Mouse (Mus musculus) granulocyte monocyte progenitor cell, adult 5-6 weeks (primary cell): ENCODE data around the gene Uts2b. TPM values are rescaled to one million over a fixed set of nuclear protein-coding genes. Genes with fewer than 3 reads are reported as not detected.

ENCODE experiments used
- ATAC-seq: replicated peaks from 2 replicates; pipeline ENCODE4 v1.8.0; 2016; ENCODE audit warnings: mild to moderate bottlenecking, moderate TSS enrichment, inconsistent platforms; ENCODE audit not compliant: poor library complexity, severe bottlenecking
- total RNA-seq, 2 experiments: library from RNA; stranded (forward) in 1 of 2; stranded (reverse) in 1 of 2; fragments of 200-712, 200-1000 nt in 1 of 2; fragments of >200 nt in 1 of 2; fragmentation: Nextera tagmentation in 1 of 2; gene quantifications; 2 replicates each; pipeline ENCODE4 v1.2.3; 2014 to 2017

Uts2b gene
- not detected in 2 replicates for total RNA-seq (2014; fragmentation: Nextera tagmentation)
- total RNA-seq (2017): not detected in 2 replicates

DNA sequence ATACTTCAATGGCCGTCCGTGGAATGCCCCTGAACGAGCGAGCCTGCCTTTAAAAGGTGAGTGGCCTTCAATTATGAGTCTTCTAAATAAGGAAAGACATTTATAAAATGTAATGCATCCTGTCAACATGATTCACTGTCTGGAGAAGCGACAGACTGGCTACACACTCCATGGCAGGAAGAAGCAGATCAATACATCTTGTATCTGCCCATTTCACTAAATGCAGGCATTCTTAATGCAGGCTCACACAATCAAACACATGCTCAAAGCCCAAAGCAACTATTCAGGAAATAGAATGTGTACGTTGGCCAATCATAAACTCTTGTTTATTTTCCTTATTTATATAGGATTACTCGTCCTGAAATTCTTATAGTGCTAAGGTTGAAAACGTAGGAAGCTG is at the start of gene Uts2b:
TSS of gene Uts2b (minus strand) at position 49 of the 400 bp plus-strand sequence.
- ATAC-seq: no peak

DNA sequence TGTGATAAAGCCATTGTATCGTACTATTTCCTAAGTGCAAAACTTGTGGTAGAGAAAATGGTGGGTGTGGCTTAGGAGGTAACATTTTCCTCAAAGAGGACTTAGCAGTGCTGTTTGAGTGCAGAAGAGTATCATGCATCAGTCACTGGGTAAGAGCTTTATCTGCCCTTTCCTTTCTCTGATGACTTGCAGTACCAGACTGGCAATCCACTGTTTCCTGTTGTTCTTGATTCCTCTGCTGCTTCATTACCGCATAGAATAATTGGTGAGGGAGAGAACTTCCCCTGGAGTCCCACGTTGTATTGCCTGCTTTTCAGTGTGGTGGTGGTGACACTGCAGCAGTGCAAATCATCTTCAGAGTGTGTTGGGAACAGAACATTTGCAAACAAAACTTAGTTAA is 47.6 kb upstream of the Uts2b start:
- 0 out of 2 replicates have a peak, but pooled peaks have one; percentile 12 for ATAC-seq

DNA sequence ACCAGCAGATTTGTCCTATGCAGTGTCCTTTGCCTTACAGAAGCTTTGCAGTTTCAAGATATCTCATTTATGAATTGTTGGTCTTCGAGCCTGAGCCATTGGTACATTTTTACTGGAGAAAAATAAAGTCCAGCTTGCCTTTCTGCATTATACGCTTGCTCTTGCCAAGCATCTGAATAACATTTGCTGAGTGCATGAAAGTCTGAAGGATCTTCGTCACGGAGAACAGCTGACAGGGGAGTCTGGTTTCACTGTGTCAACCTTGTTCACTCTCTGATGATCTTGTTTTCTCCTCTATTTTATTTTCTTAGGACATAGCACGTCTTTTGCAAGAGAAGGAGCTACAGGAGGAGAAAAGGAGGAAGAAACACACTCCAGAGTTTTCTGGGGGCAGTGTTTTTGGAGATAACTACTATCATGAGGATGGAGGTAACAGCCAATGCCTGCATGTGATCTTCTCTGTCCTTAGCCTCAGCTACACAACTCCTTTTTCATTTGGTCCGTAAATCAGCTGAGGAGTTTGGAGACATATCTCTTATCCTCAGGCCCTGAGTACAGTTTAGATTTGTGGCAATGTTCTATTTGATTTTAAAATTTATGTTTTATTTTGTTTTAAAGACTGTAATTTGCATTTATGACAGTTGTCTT is 47.0 kb upstream of the Uts2b start:
- ATAC-seq: no peak

DNA sequence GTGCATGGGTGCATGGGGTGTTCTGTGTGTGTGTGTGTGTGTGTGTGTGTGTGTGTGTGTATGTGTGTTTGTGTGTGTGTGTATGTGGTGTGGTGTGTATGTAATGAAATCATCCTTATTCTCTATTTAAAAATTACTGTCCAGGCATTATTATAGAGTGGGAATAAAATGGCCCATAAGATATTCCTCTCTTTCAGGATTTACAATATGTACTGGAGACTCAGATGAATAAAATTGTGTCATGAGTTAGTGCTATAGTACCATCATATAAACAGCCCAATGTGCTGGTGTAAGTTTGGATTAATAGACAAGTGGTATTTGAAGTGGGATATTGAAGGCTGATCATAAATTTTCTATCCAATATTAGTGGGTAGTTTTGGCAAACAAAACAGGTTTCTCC is 34.1 kb upstream of the Uts2b start:
- no peak for ATAC-seq

DNA sequence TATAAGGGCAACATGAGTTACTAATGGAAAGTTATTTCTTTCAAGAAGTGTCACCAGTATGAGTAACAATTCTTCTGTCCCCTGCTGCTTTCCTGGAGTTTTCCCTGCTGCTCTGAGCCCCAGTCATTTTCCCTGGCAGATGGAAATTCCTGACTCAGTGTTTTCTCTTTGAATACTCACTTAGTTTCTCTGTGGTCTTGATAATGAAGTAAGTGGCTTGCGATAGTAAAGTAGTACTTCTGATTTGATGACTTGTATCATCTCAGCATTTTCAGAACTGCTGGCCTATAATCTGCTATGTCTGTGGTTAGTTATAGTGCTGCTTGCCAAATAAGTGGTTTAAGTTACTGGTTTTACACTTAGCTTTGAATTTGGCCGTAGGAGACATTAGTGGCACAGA is 31.5 kb upstream of the Uts2b start:
- no peak for ATAC-seq

DNA sequence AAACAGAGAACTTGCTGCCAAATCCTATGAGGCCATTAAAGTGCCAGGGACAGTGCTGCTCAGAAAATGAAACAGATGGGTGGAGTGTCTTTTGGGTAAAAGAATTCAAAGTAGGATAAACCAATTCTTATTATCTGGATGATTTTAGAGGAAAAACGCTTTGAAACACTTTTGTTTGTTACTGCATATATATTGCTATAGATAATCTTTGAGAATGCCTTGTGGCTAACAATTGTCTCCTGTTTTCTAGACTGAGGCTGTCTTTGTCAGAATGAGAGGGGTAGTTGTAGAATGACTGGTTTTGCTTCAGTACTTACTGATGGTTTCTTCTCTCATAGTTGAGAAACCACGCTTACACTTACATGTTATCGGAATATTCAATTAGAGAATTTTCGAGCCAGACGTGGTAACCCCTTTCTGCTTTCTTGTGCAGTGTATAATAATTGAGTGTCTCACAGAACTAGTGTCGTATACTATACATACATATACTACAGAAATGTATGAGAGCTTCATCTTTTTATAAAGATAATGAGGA is 29.7 kb upstream of the Uts2b start:
- ATAC-seq: no peak

DNA sequence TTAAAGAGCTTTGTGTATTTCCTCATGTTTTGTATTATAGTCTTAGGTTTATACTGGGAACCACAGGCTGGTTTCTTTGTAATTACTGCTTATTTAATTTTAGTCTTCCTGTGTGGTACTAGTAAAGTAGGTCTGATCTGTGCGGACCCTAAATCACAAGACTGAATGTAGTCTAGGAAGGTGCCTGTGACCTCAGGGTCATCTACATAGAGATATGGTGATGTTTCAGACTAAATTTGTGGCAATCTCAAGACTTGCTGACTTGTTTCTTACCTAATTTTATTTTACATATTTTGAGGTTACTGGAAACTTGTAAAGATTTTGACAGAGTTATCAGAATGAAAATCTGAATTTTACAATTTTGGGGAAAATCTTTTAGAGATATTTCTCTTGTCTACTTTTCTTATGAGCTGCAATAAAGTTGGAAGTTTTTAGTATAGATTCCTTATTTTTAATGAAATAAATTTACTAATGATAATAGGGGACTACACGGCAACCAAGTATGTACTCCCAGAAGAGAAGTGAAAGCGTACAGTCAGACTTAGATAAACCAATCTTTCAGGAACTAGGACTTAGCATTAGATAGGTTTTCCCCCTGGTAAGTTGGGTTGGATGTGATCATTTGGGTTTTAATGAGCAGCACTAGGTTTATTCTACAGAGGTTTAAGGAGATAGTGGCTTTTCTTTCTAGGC is 29.1 kb upstream of the Uts2b start:
- peak; percentile 69 for ATAC-seq

DNA sequence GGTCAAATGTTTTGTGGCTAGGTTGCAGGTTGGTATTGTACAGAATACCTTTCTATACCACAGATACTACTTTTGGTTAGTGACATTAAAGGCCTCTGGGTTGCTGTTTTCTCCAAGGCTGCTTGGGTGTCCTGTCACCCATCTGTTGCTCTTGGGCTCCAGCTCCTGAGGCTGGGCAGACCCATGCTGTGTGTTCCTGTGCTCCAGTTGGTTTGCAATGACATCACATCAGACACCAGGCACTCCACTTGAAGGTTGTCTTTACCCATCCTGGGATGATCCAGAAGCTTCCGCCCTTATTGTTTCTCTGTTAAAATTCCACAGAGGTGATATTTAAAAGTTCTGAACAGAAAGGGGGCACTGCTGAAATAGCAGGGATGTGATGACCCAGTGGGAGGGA is 26.9 kb upstream of the Uts2b start:
- no peak for ATAC-seq

DNA sequence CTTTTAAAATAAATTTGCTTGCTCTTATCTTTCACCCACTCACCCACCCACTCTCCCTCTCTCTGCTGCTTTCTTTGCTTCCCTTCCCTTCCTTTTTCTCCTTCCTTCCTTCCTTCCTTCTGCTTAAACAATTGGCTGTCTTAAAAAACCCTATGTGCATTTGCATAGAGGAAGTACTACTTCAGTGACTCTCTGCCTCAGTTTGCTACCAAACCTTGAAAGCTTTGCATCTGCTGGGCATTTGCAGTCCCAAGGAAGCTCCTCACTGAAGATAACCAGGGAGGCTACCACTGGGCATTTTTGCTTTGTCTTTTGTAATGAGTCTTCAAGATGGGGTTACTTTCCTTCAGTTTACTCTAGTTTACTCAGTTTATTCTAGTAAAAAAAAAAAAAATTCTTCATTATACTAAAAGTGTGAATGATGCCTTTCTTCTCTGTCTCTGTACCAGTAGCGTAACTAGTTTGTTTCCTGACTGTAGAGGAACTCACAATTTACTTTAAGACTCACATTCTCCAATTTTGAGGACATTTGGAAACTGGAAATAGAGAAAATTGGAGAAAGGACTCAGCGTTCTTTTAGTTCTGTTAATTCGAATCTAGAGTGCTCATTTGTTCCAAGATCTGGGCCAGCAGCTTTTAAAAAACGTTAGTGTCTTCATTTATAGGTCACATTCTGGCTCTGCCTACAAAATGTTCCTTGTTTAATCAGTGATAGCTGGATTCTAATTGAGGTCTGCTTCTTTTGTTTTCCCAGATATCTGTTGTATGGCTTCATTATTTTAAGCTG is 25.4 kb upstream of the Uts2b start:
- no peak for ATAC-seq

DNA sequence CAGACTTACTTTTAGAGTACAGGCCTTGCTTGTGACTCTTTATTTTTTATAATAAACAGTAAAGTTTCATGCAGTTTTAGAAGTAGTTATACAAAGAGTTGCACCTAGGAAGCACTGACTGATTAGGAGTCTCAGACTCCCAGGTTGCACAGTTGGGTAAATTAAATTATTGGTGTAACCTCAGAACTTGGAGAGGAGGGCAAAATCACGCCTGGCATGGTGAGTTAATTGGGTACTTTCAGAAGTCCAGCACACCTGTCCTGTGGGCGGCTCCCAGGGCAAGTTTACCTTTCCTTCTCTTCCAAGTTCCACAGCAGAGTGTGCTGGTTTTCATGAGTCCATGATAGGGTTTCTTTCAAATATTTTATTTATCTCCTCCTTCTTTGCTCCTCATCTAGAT is 21.8 kb upstream of the Uts2b start:
- no peak for ATAC-seq

DNA sequence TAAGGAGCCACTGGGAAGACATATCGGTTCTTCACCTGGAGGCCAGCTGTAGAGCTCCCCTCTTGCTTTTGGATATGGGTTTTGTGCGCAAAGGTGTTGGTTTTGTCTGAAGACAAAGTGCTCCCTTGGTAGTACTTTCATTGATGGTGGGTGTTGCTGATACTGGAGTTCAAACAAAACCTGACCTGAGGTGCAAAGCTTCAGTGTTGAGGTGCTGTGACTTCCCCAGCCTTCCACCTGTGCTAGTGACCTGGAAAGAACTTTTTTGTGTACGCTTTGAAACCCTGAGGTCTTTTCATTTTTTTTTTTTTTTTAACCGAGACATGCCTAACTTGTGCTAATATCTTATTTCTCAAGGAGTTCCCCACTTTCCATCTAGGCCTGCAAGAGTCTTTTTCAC is 20.3 kb upstream of the Uts2b start:
- no peak for ATAC-seq

DNA sequence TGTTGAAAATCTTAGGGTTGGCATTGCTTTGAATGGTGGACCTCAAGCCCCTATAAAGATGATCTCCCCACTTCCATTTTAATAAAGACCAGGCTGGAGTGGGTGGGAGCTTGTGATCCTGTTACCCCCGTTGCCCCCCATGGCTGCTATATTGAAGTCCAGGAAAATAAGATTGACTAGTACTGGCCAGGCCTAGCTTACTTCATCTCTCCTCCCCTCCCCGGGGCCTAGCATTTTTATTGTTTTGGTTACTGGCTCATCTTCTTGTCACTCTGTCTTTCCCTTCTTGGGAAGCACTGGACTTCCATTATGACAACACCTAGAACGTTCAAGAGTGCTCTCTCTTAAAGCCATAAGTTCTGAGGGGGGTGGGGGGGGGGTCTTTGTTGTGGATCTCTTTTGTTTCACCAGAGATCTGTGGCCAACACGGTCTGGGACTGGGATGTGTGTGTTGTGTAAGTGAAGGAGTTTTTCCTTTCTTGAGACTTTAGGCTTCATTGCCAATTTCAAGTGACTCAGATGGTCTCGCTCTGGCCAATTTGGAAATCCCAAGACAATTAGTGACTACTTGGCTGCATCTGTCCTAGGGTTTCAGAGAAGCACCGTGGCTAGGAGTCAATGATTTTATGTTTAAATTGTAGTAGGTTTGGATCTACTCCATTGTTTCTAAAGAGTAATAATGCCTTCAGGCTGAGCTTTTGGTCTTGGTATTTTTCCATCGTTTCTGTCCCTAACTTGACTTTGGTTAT is 19.7 kb upstream of the Uts2b start:
- peak; percentile 7; the same call in 1 of the 2 replicates for ATAC-seq

DNA sequence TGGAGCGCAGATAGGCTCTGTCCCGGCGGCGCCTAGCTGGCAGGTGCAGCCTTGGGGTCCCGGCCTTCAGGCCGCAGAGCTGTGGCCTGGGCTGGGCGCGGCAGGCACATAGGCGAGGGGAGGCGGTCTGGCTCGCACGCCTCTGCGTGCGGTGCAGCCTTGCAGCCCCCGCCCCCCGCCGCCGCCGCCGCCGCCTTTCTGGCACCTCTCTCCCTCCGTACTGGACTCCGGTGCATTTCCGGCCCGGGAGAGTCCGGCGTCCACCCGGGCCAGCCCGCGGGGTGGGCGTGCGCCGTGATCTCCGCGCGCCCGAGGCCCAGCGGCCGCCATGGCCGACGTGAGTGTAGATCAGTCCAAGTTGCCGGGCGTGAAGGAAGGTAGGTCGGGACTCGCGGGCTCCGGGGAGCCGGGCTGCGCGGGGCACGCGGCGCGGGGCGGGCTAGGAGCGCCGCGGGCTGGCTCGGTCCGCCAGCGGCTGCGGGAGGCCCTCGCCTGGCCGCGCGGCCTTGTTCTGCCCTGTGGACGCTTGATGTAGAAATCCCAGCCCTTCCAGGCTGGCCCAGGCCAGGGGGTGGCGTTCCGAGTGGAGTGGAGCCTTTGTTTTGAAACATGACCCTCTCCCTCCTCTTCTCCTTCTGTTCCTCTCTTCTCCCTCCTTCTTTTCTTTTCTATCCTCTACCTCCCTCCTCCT is 18.9 kb upstream of the Uts2b start, which contains the start of gene Ccdc50:
TSS of gene Ccdc50 (plus strand) at position 109 of the 691 bp plus-strand sequence.
- ATAC-seq: peak; percentile 80

DNA sequence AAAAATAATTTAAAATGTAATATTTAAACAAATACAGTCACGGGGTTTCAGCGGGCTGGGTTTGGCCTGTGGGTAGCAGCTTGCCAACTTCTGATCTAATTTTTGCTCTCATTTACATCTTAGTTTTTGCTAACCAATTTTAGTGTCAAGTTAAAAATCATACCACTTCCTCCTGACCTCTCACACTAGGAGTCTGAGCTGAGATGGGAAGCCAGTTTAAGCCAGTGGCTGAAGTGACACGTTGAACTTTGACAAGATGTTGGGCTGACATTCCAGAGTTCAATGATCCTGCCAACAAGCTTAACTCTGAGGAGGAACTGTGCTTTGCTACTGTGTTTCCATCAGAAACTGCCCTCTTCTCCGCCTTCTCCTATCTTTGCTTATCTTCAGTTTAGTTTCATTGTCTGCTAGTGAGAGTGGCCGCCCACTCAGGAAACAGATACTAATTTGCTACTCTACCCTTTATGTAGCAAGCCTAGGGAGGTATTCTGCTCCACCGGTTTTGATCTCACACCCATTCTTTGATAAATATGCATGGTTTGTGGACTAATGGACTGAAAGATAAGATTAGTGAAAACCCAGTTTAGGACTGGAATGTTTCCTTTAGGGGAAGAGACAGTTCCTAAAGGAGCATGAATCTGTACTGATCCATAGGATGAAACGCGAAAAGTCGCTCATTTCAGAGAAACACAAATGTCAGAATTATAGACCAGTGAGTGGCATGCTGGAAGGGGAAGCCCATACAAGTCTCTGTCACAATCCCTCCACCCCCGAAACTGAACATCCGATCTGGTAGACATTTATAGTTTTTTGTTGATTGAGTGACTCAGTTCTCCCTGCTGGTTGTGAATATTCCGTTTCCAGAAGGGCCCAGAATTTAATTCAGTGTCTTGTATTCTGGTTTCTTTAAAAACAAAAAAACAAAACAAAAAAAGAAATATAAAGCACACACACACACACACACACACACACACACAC is 17.9 kb upstream of the Uts2b start:
- peak; percentile 60 for ATAC-seq

DNA sequence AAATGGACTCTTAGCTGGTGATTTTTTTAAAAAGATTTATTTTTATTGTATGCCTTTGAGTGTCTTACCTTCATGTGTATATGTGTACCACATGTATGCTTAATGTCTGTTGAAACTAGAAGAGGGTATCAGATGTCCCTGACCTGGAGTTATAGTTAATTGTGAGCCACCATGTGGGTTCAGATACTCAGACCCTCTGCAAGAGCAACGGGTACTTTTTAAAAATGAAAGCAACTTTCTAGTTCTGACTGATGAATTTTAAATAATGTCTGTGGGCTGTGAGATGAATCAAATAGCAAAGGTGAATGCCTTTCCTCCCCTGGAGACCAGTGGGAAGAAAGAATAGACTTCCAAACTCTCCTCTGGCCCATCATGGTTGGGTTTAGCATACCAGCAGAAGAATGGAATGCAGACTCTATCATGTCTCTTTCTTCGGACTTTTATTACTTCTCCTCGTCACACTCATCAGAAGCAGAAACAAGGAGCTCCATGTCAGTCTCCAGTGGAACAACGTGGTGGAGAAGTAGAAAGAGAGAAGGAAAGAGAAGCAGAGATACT is 16.9 kb upstream of the Uts2b start:
- ATAC-seq: no peak

DNA sequence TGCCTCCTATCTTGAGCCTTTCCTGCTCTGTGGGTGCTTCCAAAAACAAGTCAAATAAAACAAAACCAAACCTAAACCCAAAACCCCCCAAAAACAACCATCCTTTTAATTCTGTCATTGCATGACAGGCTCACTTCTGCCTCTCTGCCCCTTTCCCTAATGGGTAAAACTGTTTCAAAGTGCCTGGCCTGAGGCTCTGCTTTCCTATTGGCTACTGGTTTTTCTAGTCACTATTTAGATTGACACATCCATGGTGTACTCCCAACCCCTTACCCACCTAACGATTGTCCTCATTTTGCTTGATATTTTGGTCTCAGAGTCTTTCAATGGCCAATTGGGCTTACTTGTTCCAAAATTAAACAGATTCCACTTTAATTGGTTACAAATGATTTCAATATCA is 15.6 kb upstream of the Uts2b start:
- ATAC-seq: no peak

DNA sequence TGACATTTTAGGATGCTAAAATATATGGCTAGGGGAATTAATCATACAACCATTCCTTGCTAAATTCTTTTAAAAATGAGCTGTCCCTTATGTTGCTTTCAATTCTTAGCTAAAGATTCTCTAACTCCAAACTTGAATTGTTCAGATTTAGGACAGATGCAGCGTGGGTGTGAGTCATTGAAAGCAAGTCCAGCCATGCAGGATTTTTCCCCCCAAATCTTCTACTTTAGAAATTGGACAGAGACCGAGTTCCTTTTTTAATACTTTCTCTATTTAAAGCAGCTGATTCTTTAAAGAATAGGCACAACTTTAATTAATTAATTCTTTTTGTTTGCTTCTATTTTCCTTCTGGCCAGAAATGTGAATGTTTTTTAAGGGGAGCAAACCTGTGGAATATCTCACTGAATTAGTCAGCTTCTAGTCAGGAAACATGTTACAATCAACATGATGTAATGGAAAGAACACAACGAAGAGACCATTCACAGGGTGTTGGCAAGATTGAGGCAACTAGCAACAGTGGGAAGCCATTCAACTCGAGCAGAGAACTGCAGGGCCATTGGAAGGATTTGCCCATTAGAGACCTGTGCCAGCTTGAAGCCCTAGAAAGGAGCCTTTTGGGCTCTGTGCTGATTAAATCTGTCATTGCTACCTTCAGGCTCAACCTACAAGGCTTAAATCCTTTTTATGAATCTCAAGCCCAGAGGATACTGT is 15.0 kb upstream of the Uts2b start:
- no peak for ATAC-seq

DNA sequence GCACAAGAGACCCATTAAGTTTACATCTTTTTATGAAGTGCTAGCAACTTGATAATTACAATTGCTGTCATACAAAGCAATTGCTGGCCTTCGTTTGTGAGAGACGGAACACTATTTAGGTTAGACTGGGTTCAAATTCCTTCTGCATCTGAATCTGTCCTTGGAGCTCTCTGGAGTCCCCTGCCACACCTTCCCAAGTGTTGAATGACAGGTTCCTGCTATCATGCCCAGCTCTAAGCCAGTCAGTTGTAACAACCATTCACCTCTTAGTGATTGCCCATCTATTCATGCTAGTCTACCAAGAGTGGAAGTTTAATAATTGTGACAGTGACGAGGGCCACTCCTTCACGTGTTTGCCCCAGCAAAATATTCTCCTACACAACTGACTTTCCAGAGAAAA is 12.2 kb upstream of the Uts2b start:
- no peak for ATAC-seq
